Mouse (Mus musculus) embryo, embryonic 11 days (tissue): Measurements from ENCODE around the gene Lims1.

Experiments used
- DNase-seq: peaks from one replicate; pipeline ENCODE4 v3.0.0-alpha.2; 2015

Gene Lims1

DNA sequence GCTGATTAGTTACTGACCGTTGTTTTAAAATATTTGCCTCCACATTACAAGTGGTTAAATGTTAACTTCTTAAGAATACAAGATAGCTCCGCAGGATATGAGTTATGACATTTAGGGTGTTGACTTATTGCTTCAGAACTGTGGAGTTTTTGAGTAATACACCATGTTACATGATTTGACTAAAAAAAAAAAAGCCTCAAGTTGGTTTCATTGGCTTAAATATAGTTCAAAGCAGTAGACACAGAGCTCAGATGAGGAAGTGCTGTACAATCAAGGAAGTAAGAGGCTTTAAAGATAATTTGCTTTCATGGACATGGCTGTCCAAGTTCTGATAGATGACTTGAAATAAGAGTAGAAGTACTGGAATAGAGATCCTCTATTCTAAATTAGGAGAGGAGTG is 28.4 kb downstream of the Lims1 start:
- DNase-seq: no peak

GRCm38 (mm10) chr10:58352364-58352763 is 29.1 kb downstream of the Lims1 start:
- no peak for DNase-seq

GRCm38 (mm10) chr10:58354561-58354960 is 31.3 kb downstream of the Lims1 start:
- DNase-seq: no peak

GRCm38 (mm10) chr10:58356460-58356859 is 33.2 kb downstream of the Lims1 start:
- DNase-seq: no peak

DNA sequence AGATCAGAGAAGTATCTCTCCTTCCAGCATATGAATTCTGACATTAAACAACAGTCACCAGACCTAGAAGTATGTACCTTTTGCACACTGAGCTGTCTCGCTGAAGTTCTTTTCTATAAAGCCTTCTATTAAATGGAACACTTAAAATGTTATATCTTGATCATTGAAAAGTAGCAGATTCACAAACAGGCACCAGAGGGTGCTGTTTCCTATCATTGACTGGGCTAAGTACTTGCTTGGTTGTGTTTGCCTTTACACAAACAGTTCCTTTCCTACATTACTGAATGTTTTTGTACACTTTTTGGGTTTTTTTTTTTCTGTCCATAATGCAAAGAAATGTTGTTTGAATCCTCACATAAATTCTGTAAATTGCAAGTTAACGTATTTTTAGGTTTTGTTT is 35.9 kb downstream of the Lims1 start:
- DNase-seq: peak; percentile 49

DNA sequence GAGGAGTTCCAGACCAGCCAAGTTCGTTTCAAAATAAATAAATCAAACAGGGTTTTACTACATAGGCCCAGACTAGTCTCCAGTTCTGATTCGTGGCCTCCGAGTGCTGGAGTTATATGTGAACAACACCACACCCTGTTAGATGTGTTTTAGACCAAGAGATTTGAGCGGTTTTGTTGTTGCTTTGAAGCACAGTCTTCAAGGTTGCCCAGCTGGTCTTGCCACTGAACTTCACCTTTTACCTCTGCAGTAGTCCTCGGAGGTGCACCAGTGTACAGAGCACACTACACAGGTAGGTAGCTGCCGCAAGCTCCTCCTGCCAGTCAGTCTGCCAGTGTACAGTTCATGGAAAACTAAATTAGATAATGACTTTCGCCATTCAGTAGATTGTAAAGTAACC is 36.7 kb downstream of the Lims1 start:
- DNase-seq: no peak

GRCm38 (mm10) chr10:58362745-58363144 is 39.5 kb downstream of the Lims1 start:
- DNase-seq: peak; percentile 11

- no peak for DNase-seq
These were observed 41.7 kb downstream of the Lims1 start for GRCm38 (mm10) chr10:58364770-58365515.

GRCm38 (mm10) chr10:58368791-58369706 is 45.8 kb downstream of the Lims1 start:
- DNase-seq: no peak

- no peak for DNase-seq
These were observed 46.4 kb downstream of the Lims1 start for GRCm38 (mm10) chr10:58369707-58370093.

DNA sequence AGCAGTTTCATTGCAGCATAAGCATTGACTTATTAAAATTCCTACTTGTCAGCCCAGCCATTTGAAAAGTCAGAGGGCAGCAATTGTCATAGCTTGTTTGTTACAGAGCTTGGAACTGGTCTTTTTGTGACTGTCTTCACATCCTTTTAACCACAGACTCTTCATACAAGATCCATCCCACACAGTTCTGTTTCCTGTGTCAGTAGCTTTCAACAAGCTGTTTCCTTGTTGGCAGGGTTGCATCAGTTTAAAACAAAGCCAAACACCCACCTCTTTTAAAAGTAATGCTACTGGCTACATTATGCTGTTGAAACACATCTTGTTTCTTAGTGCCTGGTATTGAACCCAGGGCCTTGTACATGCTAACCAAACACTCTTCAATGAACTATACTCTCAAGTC is 46.9 kb downstream of the Lims1 start:
- no peak for DNase-seq

DNA sequence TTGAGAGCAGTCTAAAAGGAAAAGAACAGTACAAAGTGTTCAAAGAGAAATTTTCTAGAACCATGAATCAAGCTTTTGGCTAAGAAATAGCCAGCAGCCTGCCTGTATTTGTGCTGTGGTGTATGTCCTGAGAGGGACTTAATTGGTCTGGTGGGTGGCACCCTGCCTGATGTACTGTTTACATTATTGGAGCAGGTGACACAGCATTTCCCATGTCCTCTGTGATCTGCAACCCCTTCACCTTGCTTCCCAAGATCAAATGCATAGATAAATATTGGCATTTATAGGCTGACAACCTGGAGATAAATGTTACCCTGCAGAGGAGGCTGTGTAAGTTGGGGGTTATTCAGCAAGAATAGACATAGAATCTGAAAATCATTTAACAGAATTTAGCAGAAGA is 47.3 kb downstream of the Lims1 start:
- DNase-seq: no peak

- peak; percentile 32 for DNase-seq
These were observed 48.1 kb downstream of the Lims1 start for GRCm38 (mm10) chr10:58371279-58371842.

GRCm38 (mm10) chr10:58372430-58373030 is 49.3 kb downstream of the Lims1 start:
- DNase-seq: no peak

- no peak for DNase-seq
These were observed 50.6 kb downstream of the Lims1 start for GRCm38 (mm10) chr10:58373829-58374228.

- peak; percentile 71 for DNase-seq
These were observed 54.4 kb downstream of the Lims1 start for GRCm38 (mm10) chr10:58377592-58378197.

- DNase-seq: no peak
These were observed 55.1 kb downstream of the Lims1 start for GRCm38 (mm10) chr10:58378380-58378779.

- DNase-seq: no peak
These were observed 56.4 kb downstream of the Lims1 start for GRCm38 (mm10) chr10:58379699-58380098.

GRCm38 (mm10) chr10:58381904-58382303 is 58.6 kb downstream of the Lims1 start:
- DNase-seq: no peak

DNA sequence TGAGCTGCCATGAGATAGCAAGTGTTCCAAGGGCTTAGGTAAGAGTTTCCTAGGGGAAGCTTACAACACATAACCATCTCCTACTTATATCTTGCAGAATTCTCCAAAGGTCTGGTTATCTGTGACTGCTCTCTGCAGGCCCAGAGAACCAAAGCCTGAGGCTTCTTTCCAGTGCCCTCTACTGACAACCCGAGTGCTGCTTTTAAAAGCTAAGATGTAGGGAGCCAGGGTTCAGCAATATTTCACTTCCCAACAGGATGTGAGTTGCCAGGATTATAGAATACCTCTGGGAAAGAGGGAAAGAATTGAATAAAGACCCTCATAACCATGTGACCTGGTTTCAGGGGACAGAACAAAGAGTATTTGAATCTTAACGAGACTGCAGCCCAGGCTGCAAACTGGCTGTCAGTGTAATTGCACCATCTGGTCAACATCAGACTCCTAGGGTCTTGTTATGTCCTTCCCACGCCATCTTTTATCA is 59.4 kb downstream of the Lims1 start:
- peak; percentile 68 for DNase-seq

DNA sequence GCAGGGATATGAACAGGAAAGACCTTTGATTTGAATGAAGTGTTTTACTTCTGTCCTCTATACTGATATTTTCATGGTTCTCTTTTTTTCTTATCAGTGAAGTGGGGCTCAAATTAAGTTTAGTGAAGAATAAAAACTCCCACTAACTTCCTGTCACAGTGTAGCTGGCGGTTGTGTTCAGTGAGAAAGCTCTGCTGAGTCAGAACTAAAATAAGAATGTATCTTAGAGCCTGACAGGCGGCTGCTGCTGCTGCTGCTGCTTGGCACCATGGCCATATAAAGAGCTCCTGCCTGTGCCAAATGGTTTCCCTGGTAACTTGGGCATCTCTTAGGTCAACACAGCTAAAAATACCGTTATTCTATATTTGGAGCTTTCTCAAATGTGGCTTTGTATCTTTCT is 60.0 kb downstream of the Lims1 start:
- peak; percentile 34 for DNase-seq

- no peak for DNase-seq
These were observed 60.5 kb downstream of the Lims1 start for GRCm38 (mm10) chr10:58383761-58384160.

GRCm38 (mm10) chr10:58385629-58386028 is 62.4 kb downstream of the Lims1 start:
- no peak for DNase-seq
